Mouse (Mus musculus): ENCODE measurements around the gene Dcun1d4. TPM values are rescaled to one million over a fixed set of nuclear protein-coding genes. Genes with fewer than 3 reads are reported as not detected.

Gene Dcun1d4
- polyA plus RNA-seq, 1 experiment from 2014 or later, result 53.0 TPM

GRCm38 (mm10) chr5:73556733-73557425 lies 76.1 kb downstream of the Dcun1d4 start:
- H3K9me3 ChIP-seq, result no peaks in the 10 kb centered on the region
- peaks cover 16% of the 10 kb centered on the region; the same call in 1 of the 2 replicates for H3K4me1 ChIP-seq (replicated peaks)
- ATAC-seq (ENCODE audit: low FRiP score), result no peak
- no peak overlapping the region for H3K27ac ChIP-seq
- H3K4me2 ChIP-seq, result no peak overlapping the region
- H3K27me3 ChIP-seq, result no peaks in the 10 kb centered on the region
- H3K36me3 ChIP-seq, result peaks cover 54% of the 10 kb centered on the region
- H3K9ac ChIP-seq, result no peak overlapping the region
- no peak overlapping the region for H3K4me3 ChIP-seq
- 71% methylated on average over 12 of the region's 12 CpGs for WGBS

DNA sequence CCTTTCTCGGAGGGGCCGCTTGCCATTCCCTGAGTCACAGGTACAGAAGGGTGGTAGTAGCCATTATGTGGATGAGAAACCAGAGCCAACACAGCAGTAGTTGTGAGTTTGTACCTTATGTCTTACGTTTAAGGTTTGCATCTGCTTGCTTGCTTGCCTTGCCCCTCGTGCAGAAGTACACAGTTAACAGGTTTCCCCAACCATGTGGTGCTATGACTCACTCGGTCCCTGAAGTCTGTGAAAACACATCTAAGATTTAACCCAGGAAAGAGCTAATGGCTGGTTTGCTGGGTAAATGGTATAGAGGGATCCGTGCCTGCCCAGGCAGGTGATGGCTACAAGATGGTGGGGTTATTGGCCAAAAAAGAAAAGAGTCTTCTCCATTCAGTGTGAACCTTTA lies 78.0 kb downstream of the Dcun1d4 start:
- 94% methylated on average over 6 of the region's 6 CpGs for WGBS
- no peak overlapping the region for H3K4me2 ChIP-seq
- no peak overlapping the region for H3K27ac ChIP-seq
- H3K4me1 ChIP-seq (replicated peaks), result peaks cover 16% of the 10 kb centered on the region; the same call in 1 of the 2 replicates
- H3K4me3 ChIP-seq, result no peak overlapping the region
- ATAC-seq (ENCODE audit: low FRiP score), result no peak
- peaks cover 45% of the 10 kb centered on the region for H3K36me3 ChIP-seq
- no peaks in the 10 kb centered on the region for H3K9me3 ChIP-seq
- H3K9ac ChIP-seq, result no peak overlapping the region
- no peaks in the 10 kb centered on the region for H3K27me3 ChIP-seq

GRCm38 (mm10) chr5:73564038-73564437 lies 83.2 kb downstream of the Dcun1d4 start:
- no peak overlapping the region for H3K27ac ChIP-seq
- H3K4me2 ChIP-seq, result no peak overlapping the region
- H3K9me3 ChIP-seq, result no peaks in the 10 kb centered on the region
- 95% methylated on average over 6 of the region's 6 CpGs for WGBS
- no peak overlapping the region for H3K9ac ChIP-seq
- no peaks in the 10 kb centered on the region for H3K27me3 ChIP-seq
- no peaks in the 10 kb centered on the region for H3K4me1 ChIP-seq (replicated peaks)
- no peak overlapping the region for H3K4me3 ChIP-seq
- peaks cover 21% of the 10 kb centered on the region for H3K36me3 ChIP-seq
- ATAC-seq (ENCODE audit: low FRiP score), result no peak

- H3K4me2 ChIP-seq, result no peak overlapping the region
- H3K9me3 ChIP-seq, result no peaks in the 10 kb centered on the region
- no peak overlapping the region for H3K4me3 ChIP-seq
- H3K4me1 ChIP-seq (replicated peaks), result no peaks in the 10 kb centered on the region
- WGBS, result 89% methylated on average over 5 of the region's 5 CpGs
- H3K27ac ChIP-seq, result no peak overlapping the region
- H3K36me3 ChIP-seq, result peaks cover 9% of the 10 kb centered on the region
- H3K27me3 ChIP-seq, result no peaks in the 10 kb centered on the region
- no peak overlapping the region for H3K9ac ChIP-seq
- no peak for ATAC-seq (ENCODE audit: low FRiP score)
These were observed 85.3 kb downstream of the Dcun1d4 start for GRCm38 (mm10) chr5:73566119-73566518.

DNA sequence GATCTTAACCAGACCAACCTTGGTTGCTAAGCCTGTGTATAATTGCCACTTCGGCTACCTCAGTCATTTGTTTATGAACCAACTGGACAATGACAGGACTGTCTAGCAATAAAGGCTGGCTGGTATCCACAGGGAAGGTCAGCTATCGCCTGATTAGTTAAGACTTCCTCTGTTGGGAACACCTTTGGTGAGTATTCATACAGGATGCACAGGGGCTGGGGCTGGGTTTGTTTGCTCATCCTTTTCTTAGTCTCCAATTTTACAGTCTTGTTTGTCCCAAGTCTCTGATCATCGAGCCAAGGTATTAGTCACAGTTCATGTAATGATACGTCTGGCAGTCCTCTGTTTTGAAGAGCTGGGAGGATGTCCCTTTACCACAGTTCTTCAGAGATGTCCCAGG lies 86.1 kb downstream of the Dcun1d4 start:
- Histone ChIP-seq H3K27me3 (no peaks in the 10 kb centered on the region), H3K4me3 (no peak overlapping the region), H3K9ac (no peak overlapping the region), H3K27ac (no peak overlapping the region), H3K4me2 (no peak overlapping the region), H3K9me3 (no peaks in the 10 kb centered on the region), H3K4me1 (replicated peaks) (no peaks in the 10 kb centered on the region), H3K36me3 (peaks cover 4% of the 10 kb centered on the region; the same call in 1 of the 2 replicates)
- no peak for ATAC-seq (ENCODE audit: low FRiP score)
- 86% methylated on average over 4 of the region's 4 CpGs for WGBS

DNA sequence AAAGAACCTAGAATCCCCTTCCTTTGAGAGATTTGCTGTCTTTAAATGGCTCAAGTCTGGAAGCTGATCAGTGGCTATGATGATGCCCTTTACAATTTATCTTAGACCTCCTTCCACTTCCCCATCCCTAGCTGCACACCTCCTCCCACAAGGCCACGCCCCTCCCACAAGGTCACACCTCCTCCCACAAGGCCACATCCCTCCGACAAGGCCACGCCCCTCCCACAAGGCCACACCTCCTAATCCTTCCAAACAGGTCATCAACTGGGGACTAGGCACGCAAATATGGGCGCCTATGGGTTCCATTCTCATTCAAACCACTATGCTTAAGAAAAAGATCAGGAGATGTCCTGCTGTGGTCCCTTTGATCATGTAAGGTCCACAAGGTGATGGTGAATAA lies 88.4 kb downstream of the Dcun1d4 start:
- H3K9me3 ChIP-seq, result no peaks in the 10 kb centered on the region
- H3K9ac ChIP-seq, result no peak overlapping the region
- no peak for ATAC-seq (ENCODE audit: low FRiP score)
- no peak overlapping the region for H3K4me3 ChIP-seq
- 81% methylated on average over 5 of the region's 5 CpGs for WGBS
- H3K4me1 ChIP-seq (replicated peaks), result no peaks in the 10 kb centered on the region
- H3K27me3 ChIP-seq, result no peaks in the 10 kb centered on the region
- no peak overlapping the region for H3K27ac ChIP-seq
- H3K36me3 ChIP-seq, result no peaks in the 10 kb centered on the region
- H3K4me2 ChIP-seq, result no peak overlapping the region

DNA sequence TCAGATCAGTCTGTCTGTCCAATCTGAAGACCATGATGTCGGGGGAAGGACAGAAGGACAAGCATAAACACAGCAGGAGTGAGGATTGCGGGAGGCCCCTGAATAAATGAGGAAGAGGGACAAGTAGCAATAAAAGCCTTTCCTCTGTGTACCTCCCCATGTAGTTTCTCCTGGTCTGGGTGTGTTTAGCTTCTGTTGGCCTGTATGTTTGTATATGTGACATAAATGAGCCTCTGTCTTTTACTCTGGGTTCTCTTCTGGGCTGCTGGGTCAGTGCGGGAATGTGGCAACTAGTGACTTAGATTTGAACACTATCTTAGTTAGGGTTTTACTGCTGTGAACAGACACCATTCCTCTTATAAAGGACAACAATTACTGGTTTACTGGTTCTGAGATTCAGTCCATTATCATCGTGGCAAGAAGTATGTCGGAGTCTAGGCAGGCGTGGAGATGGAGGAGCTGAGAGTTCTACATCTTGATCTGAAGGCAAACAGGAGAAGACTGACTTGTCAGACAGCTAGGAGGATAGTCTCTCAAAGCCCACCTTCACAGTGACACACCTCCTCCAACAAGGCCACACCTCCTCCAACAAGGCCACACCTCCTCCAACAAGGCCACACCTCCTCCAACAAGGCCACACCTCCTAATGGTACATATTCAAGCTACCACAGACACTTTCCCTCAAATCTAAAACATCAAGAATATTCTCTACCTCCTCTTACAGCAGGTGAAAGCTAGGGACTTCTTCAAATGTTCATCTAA lies 90.8 kb downstream of the Dcun1d4 start:
- H3K4me3 ChIP-seq, result no peak overlapping the region
- no peaks in the 10 kb centered on the region for H3K36me3 ChIP-seq
- no peak overlapping the region for H3K27ac ChIP-seq
- H3K4me1 ChIP-seq (replicated peaks), result 0 out of 2 replicates have a peak, but pooled peaks cover 6% of the 10 kb centered on the region
- H3K27me3 ChIP-seq, result no peaks in the 10 kb centered on the region
- H3K4me2 ChIP-seq, result no peak overlapping the region
- ATAC-seq (ENCODE audit: low FRiP score), result no peak
- 90% methylated on average over 6 of the region's 6 CpGs for WGBS
- H3K9me3 ChIP-seq, result no peaks in the 10 kb centered on the region
- H3K9ac ChIP-seq, result no peak overlapping the region

DNA sequence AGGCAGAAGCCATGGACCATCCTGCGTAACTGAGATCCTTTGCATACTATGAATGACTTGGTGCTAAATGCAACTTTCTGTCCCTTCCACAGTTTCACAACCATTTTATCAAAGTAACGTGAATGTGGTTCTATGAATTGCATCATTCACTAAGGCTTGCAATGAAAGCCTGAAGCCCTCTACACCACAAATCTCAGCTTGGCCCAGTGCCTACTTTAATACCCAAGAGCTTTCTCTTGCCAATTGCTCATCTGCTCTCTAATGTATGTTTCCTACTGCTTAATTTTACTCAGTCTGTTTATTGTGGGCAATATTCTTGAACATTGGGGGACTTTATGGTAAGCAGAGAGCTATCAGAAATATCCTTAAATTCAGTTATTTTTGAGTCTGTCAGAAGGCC lies 92.0 kb downstream of the Dcun1d4 start:
- Histone ChIP-seq H3K4me1 (replicated peaks) (0 out of 2 replicates have a peak, but pooled peaks cover 6% of the 10 kb centered on the region), H3K9me3 (no peaks in the 10 kb centered on the region), H3K4me2 (no peak overlapping the region), H3K27me3 (no peaks in the 10 kb centered on the region), H3K4me3 (no peak overlapping the region), H3K36me3 (no peaks in the 10 kb centered on the region), H3K27ac (no peak overlapping the region), H3K9ac (no peak overlapping the region)
- 88% methylated on average over 2 of the region's 2 CpGs for WGBS
- ATAC-seq (ENCODE audit: low FRiP score), result no peak

DNA sequence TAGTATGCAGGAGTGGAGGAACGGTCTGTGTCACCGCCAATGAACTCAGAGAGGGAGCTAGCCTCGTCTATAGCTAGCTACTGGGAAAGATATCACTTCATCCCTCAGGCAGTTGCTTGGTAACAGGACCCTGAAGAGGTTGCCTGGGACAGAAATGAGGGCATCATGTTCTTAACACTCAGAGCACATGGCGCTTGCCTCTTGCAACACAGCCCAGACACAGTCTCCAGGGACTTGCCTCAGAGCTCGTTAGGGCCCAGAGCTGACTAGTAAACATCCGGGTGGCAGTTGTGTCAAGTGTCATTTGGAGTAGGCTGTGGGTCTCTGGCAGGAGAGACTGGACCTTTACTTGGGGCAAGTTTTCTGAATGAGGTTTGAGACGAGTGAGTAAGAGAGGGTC lies 93.0 kb downstream of the Dcun1d4 start:
- Histone ChIP-seq H3K36me3 (no peaks in the 10 kb centered on the region), H3K9me3 (no peaks in the 10 kb centered on the region), H3K27me3 (no peaks in the 10 kb centered on the region), H3K4me1 (replicated peaks) (0 out of 2 replicates have a peak, but pooled peaks cover 6% of the 10 kb centered on the region), H3K4me3 (no peak overlapping the region), H3K9ac (no peak overlapping the region), H3K27ac (no peak overlapping the region), H3K4me2 (no peak overlapping the region)
- ATAC-seq (ENCODE audit: low FRiP score), result no peak
- WGBS, result 80% methylated on average over 7 of the region's 7 CpGs

GRCm38 (mm10) chr5:73574616-73575015 lies 93.8 kb downstream of the Dcun1d4 start:
- no peak for ATAC-seq (ENCODE audit: low FRiP score)
- 86% methylated on average over 4 of the region's 4 CpGs for WGBS
- no peak overlapping the region for H3K4me2 ChIP-seq

DNA sequence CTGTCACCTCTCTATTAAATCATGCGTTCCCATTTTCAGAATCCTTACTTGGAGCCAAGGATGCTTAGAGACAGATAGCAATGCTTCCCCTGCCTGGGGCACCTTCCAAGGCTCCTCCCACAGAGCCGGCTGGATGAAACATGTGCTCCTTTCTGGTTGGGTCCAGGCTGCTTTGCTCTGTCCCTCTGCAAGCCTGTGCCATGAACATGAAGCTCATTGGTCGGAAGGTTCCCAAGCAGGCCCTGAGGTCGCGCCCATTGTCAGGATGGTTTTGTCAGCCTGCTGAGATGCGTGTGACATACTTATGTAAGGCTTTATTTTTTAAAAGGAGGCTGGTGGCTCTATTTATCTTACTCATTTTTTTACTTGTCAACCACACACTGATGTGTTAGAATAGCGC lies 95.9 kb downstream of the Dcun1d4 start:
- no peaks in the 10 kb centered on the region for H3K27me3 ChIP-seq
- H3K9ac ChIP-seq, result no peak overlapping the region
- H3K4me3 ChIP-seq, result no peak overlapping the region
- H3K36me3 ChIP-seq, result no peaks in the 10 kb centered on the region
- no peak for ATAC-seq (ENCODE audit: low FRiP score)
- H3K9me3 ChIP-seq, result no peaks in the 10 kb centered on the region
- no peak overlapping the region for H3K27ac ChIP-seq
- H3K4me2 ChIP-seq, result no peak overlapping the region
- H3K4me1 ChIP-seq (replicated peaks), result 0 out of 2 replicates have a peak, but pooled peaks cover 6% of the 10 kb centered on the region
- WGBS, result 62% methylated on average over 7 of the region's 7 CpGs

More at GRCm38 (mm10) chr5:73574616-73575015, 93.8 kb downstream of the Dcun1d4 start:
- Histone ChIP-seq H3K9me3 (no peaks in the 10 kb centered on the region), H3K36me3 (no peaks in the 10 kb centered on the region), H3K4me1 (replicated peaks) (0 out of 2 replicates have a peak, but pooled peaks cover 6% of the 10 kb centered on the region), H3K27ac (no peak overlapping the region), H3K27me3 (no peaks in the 10 kb centered on the region), H3K4me3 (no peak overlapping the region), H3K9ac (no peak overlapping the region)

GRCm38 (mm10) chr5:73578131-73578530 lies 97.3 kb downstream of the Dcun1d4 start:
- H3K27ac ChIP-seq, result no peak overlapping the region
- no peak for ATAC-seq (ENCODE audit: low FRiP score)
- no peaks in the 10 kb centered on the region for H3K27me3 ChIP-seq
- H3K4me3 ChIP-seq, result no peak overlapping the region
- H3K4me2 ChIP-seq, result no peak overlapping the region
- H3K36me3 ChIP-seq, result no peaks in the 10 kb centered on the region
- WGBS, result 85% methylated on average over 3 of the region's 3 CpGs
- 0 out of 2 replicates have a peak, but pooled peaks cover 6% of the 10 kb centered on the region for H3K4me1 ChIP-seq (replicated peaks)
- H3K9ac ChIP-seq, result no peak overlapping the region
- no peaks in the 10 kb centered on the region for H3K9me3 ChIP-seq

All from hindbrain, embryonic 13.5 days (tissue).